Mouse (Mus musculus): ENCODE measurements at regions not wholly inside any gene's neighbourhood (a gene's known extent, or its start where the extent isn't known, plus 50 kb on each side); places are given as distances from the start of the nearest gene placed in this dataset.

DNA sequence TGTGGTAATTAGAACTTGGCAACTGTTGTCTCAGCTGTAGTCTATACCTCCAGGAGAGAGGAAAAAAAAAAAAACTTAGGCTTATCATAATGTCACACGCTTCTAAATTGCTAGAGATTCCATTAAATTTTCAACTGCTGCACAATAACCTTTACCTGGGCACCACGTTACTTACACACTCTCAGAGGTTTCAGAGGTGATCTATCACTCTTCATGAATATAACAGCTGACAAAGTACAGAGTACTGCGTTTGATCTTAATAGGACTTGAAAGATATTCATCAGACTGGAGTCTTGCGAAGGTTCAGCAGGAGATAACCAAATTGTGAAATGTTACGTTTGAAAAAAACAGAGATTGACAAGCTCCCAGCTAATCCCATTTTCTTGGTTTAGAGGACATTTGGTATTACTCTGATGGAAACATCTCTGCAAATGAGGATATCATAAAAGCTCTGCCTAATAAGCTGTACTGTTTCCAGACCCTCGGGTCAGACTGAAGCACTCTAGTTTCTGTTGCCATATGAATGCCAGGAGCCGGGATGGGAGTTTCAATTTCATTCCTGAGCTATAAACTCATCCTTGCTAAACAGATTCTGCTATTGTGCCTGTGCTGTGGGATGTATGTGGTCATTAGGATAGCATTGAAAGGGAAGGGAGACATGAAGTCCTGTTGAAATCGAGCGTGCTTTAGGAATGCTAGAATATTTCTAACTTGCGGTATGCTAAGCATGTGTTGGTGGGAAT is 101.8 kb upstream of the Spaca1 start:
- Histone ChIP-seq H3K4me3 (ENCODE audit: low read depth, low read length) (no peak overlapping the region), H3K27ac (ENCODE audit: low read depth, low read length) (no peak overlapping the region), H3K4me1 (ENCODE audit: insufficient read depth) (0 out of 2 replicates have a peak, but pooled peaks cover 4% of the 10 kb centered on the region), H3K27me3 (ENCODE audit: insufficient read depth, low read length) (no peaks in the 10 kb centered on the region), H3K36me3 (ENCODE audit: insufficient read depth) (no peaks in the 10 kb centered on the region), H3K9me3 (ENCODE audit: low read length) (no peaks in the 10 kb centered on the region), H3K9ac (no peak overlapping the region), H3K4me2 (ENCODE audit: low read depth) (no peak overlapping the region)
- ATAC-seq (no peak), DNase-seq (no peak)
- WGBS = 58% methylated on average over 10 of the region's 10 CpGs
- TF ChIP-seq CTCF (IDR thresholded peaks at IDR 0.05; ENCODE audit: low read depth) = no peak

DNA sequence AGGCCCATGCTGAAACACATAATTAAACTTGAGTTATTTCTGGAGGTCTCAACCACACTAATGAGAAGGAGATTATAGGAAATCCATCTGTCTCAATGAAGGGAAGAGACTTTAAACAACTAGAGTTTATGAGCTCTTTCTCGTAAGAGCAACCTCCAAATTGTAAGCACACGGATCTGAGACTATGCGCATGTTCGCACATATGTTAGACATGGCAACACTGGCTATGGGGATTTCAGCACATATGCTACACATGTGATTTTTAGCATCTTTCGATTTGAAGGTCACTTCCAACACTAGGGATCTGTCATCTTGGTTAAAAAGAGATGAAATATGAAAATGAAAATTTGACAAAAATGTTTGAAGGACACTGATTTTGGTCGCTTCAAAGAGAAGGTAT is 105.5 kb upstream of the Spaca1 start:
- ATAC-seq (peak; percentile 62; the same call in 1 of the 2 replicates), DNase-seq (peak; percentile 63)
- Histone ChIP-seq H3K36me3 (ENCODE audit: insufficient read depth) (no peaks in the 10 kb centered on the region), H3K9ac (no peak overlapping the region), H3K4me2 (ENCODE audit: low read depth) (no peak overlapping the region), H3K27ac (ENCODE audit: low read depth, low read length) (no peak overlapping the region), H3K27me3 (ENCODE audit: insufficient read depth, low read length) (no peaks in the 10 kb centered on the region), H3K4me3 (ENCODE audit: low read depth, low read length) (no peak overlapping the region), H3K9me3 (ENCODE audit: low read length) (no peaks in the 10 kb centered on the region), H3K4me1 (ENCODE audit: insufficient read depth) (0 out of 2 replicates have a peak, but pooled peaks cover 4% of the 10 kb centered on the region)
- 65% methylated on average over 6 of the region's 6 CpGs for WGBS
- TF ChIP-seq CTCF (IDR thresholded peaks at IDR 0.05; ENCODE audit: low read depth) = no peak

DNA sequence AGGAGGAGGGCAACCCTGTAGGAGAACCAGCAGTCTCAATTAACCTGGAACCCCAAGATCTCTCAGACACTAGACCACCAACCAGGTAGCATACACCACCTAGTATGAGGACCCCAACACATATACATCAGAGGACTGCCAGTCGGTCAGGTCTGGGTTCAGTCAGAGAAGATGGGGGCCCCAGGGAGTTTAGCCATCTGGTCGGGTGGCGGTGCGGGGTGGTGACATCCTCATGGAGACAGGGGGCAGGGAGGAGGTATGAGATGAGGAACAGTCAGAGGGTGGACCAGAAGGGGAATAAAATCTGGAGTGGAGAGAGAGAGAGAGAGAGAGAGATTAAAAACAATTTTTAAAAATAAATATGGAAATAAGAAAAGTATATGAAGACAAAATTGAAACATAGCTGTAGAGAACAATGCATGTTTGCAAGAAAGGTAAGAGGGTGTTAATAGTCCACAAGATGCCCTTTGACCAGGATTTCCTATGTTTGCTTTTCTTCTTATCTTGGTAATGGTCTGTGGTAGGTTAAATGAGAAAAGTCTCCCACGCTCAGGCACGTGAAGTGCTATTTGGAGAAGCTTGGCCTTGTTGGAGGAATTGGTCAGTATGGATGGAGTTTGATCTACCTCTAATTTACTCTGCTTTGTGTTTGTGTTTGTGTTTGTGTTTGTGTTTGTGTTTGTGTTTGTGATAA is 108.0 kb upstream of the Spaca1 start:
- Histone ChIP-seq H3K9me3 (ENCODE audit: low read length) (no peaks in the 10 kb centered on the region), H3K4me1 (ENCODE audit: insufficient read depth) (no peaks in the 10 kb centered on the region), H3K27ac (ENCODE audit: low read depth, low read length) (no peak overlapping the region), H3K4me3 (ENCODE audit: low read depth, low read length) (no peak overlapping the region), H3K9ac (no peak overlapping the region), H3K36me3 (ENCODE audit: insufficient read depth) (no peaks in the 10 kb centered on the region), H3K27me3 (ENCODE audit: insufficient read depth, low read length) (no peaks in the 10 kb centered on the region), H3K4me2 (ENCODE audit: low read depth) (no peak overlapping the region)
- 91% methylated on average over 6 of the region's 6 CpGs for WGBS
- no peak for ATAC-seq
- no peak for TF ChIP-seq CTCF (IDR thresholded peaks at IDR 0.05; ENCODE audit: low read depth)
- no peak for DNase-seq

DNA sequence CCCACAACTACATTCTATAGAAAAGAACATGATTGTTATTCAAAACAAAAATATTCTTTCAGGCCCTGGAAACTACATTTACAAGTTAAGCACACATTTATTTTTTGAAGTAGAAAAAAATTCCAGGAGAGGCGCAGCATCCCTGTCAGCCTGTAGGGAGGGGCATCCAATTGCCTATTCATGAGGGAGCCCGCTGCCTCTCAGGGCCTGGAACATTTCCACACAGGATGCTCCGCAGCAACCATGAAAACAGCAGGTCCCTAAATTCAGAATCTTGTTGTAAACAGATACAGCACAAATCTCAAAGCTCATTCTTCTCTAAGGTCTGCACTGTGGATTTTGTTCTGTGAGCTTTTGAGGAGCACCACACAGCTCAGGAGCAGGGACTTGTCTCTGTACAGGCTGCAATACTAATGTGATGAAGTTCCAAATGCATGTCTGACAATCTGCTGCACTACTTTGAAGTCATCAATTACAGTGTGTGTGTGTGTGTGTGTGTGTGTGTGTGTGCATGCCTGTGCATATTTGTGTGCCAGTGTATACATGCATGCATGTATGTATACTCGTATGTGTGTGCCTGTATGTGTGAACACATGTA is 121.4 kb upstream of the Spaca1 start:
- Histone ChIP-seq H3K4me1 (ENCODE audit: insufficient read depth) (no peaks in the 10 kb centered on the region), H3K27me3 (ENCODE audit: insufficient read depth, low read length) (no peaks in the 10 kb centered on the region), H3K9ac (peak overlapping the region; percentile 7; the same call in 1 of the 2 replicates), H3K27ac (ENCODE audit: low read depth, low read length) (no peak overlapping the region), H3K36me3 (ENCODE audit: insufficient read depth) (no peaks in the 10 kb centered on the region), H3K9me3 (ENCODE audit: low read length) (no peaks in the 10 kb centered on the region), H3K4me3 (ENCODE audit: low read depth, low read length) (no peak overlapping the region), H3K4me2 (ENCODE audit: low read depth) (no peak overlapping the region)
- 29% methylated on average over 4 of the region's 4 CpGs for WGBS
- ATAC-seq (peak; percentile 79), DNase-seq (peak; percentile 61)
- TF ChIP-seq CTCF (IDR thresholded peaks at IDR 0.05; ENCODE audit: low read depth) = 0 out of 2 replicates have a peak, but pooled peaks have one; percentile 10

DNA sequence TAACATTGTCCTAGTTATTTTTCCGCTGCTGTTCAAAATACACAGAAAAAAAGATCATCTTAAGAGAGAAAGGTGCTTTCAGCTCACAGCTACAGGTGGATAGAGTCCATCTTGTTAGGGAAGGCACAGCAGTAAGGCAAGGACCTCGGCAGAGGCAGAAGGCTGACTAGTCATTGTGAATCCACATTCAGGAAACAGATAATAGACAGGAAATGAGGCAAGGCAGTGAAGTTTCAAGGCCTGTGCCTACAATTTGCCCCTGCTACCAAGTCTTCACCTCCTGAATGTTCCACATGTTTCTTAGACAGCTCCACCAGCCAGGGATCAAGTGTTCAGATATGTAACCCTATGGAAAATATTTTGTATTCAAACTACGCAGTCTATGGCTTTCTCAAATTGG is 122.0 kb upstream of the Spaca1 start:
- Histone ChIP-seq H3K9ac (no peak overlapping the region), H3K36me3 (ENCODE audit: insufficient read depth) (no peaks in the 10 kb centered on the region), H3K27me3 (ENCODE audit: insufficient read depth, low read length) (no peaks in the 10 kb centered on the region), H3K4me3 (ENCODE audit: low read depth, low read length) (no peak overlapping the region), H3K27ac (ENCODE audit: low read depth, low read length) (no peak overlapping the region), H3K9me3 (ENCODE audit: low read length) (no peaks in the 10 kb centered on the region), H3K4me2 (ENCODE audit: low read depth) (no peak overlapping the region), H3K4me1 (ENCODE audit: insufficient read depth) (no peaks in the 10 kb centered on the region)
- WGBS = 82% methylated on average over 3 of the region's 3 CpGs
- no peak for ATAC-seq
- DNase-seq = no peak
- no peak for TF ChIP-seq CTCF (IDR thresholded peaks at IDR 0.05; ENCODE audit: low read depth)

DNA sequence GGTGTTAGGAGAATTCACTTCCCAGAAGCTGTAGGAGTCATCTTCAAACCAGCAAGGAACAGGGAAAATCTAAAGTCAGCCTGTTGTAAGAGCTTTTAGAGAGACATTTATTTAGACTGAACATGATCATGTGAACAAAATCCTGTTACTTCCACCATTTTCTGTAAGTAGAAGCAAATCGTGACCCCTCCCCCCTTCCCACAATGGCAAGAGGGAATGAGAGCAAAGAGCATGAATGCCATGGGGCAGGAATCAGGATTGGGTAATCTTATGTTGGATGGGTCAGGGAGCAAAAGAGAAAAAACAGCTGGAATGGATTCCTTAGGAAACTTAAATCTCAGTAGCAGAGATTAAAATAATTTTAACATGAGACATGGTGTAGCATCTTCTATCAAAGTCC is 127.4 kb upstream of the Spaca1 start:
- H3K27me3 ChIP-seq (ENCODE audit: insufficient read depth, low read length) = no peaks in the 10 kb centered on the region
- TF ChIP-seq CTCF (IDR thresholded peaks at IDR 0.05; ENCODE audit: low read depth) = no peak
- H3K4me2 ChIP-seq (ENCODE audit: low read depth) = no peak overlapping the region
- DNase-seq (no peak), ATAC-seq (no peak)
- H3K9ac ChIP-seq = no peak overlapping the region
- H3K9me3 ChIP-seq (ENCODE audit: low read length) = no peaks in the 10 kb centered on the region
- no peaks in the 10 kb centered on the region for H3K4me1 ChIP-seq (ENCODE audit: insufficient read depth)
- no peaks in the 10 kb centered on the region for H3K36me3 ChIP-seq (ENCODE audit: insufficient read depth)
- 80% methylated on average over 1 of the region's 1 CpGs for WGBS
- no peak overlapping the region for H3K27ac ChIP-seq (ENCODE audit: low read depth, low read length)
- no peak overlapping the region for H3K4me3 ChIP-seq (ENCODE audit: low read depth, low read length)

DNA sequence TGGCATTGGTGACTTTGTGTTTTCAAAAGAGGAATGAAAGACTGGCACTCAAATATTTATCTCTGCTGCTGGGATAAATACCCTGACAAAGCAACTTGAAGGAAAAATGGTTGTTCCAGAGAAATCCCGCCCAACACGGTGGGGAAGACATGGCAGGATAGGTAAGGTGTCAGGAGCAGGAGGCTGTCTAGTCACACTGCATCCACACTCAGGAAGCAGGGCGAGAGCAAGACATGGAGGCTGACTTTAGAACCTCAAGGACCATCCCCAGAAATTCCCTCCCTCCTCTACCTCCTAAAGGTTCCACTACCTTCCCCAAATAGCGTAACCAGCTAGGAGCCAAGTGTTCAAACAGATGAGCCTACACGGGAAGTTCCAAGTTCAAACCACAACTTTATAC is 136.5 kb upstream of the Spaca1 start:
- H3K27ac ChIP-seq (ENCODE audit: low read depth, low read length) = no peak overlapping the region
- H3K4me2 ChIP-seq (ENCODE audit: low read depth) = no peak overlapping the region
- no peaks in the 10 kb centered on the region for H3K36me3 ChIP-seq (ENCODE audit: insufficient read depth)
- 92% methylated on average over 5 of the region's 5 CpGs for WGBS
- H3K27me3 ChIP-seq (ENCODE audit: insufficient read depth, low read length) = no peaks in the 10 kb centered on the region
- no peak overlapping the region for H3K4me3 ChIP-seq (ENCODE audit: low read depth, low read length)
- no peaks in the 10 kb centered on the region for H3K9me3 ChIP-seq (ENCODE audit: low read length)
- H3K4me1 ChIP-seq (ENCODE audit: insufficient read depth) = no peaks in the 10 kb centered on the region
- H3K9ac ChIP-seq = no peak overlapping the region
- no peak for DNase-seq
- ATAC-seq = no peak
- TF ChIP-seq CTCF (IDR thresholded peaks at IDR 0.05; ENCODE audit: low read depth) = no peak
